Mouse (Mus musculus) lung, postnatal 4 days (tissue): Measurements from ENCODE around the gene Zfp473.
"Not testable (repeated sequence)": the region's sequence is repeated elsewhere in the genome, so short reads cannot be mapped to it uniquely, and the experiment has no call there.

Source experiments
- DNase-seq, 2 experiments: peaks; one replicate each; pipeline ENCODE4 v3.0.0; 2021

The Zfp473 gene

GRCm38 (mm10) chr7:44709881-44710280 lies 41.0 kb downstream of the Zfp473 start:
- DNase-seq: no peak

GRCm38 (mm10) chr7:44708574-44708973 lies 42.3 kb downstream of the Zfp473 start, which contains the start of gene Izumo2:
Izumo2 (plus strand) TSS chr7:44708742.
- DNase-seq: no peak

- DNase-seq: not testable (repeated sequence)
Observed at GRCm38 (mm10) chr7:44708093-44708492, 42.8 kb downstream of the Zfp473 start.

GRCm38 (mm10) chr7:44707169-44707675 lies 43.6 kb downstream of the Zfp473 start:
- DNase-seq: no peak

- no peak for DNase-seq
Observed at GRCm38 (mm10) chr7:44706322-44706721, 44.5 kb downstream of the Zfp473 start.

- no peak for DNase-seq
Observed at GRCm38 (mm10) chr7:44705086-44705485, 45.8 kb downstream of the Zfp473 start.

GRCm38 (mm10) chr7:44704363-44704762 lies 46.5 kb downstream of the Zfp473 start:
- peak in 1 of 2 experiments; percentile 59 for DNase-seq

- DNase-seq: no peak
Observed at GRCm38 (mm10) chr7:44702985-44703384, 47.9 kb downstream of the Zfp473 start.

- DNase-seq: peak; percentile 37 to 50
Observed at GRCm38 (mm10) chr7:44701921-44702320, 48.9 kb downstream of the Zfp473 start.

- no peak for DNase-seq
Observed at GRCm38 (mm10) chr7:44697980-44698379, 52.9 kb downstream of the Zfp473 start.

GRCm38 (mm10) chr7:44697191-44697710 lies 53.6 kb downstream of the Zfp473 start:
- DNase-seq: peak; percentile 76 to 87

- DNase-seq: peak in 1 of 2 experiments; percentile 48
Observed at GRCm38 (mm10) chr7:44695223-44695622, 55.6 kb downstream of the Zfp473 start.

GRCm38 (mm10) chr7:44693427-44694175 lies 57.2 kb downstream of the Zfp473 start:
- peak; percentile 32 to 39 for DNase-seq

GRCm38 (mm10) chr7:44689331-44689730 lies 61.5 kb downstream of the Zfp473 start:
- no peak for DNase-seq

GRCm38 (mm10) chr7:44688890-44689289 lies 62.0 kb downstream of the Zfp473 start:
- no peak for DNase-seq

GRCm38 (mm10) chr7:44685531-44686402 lies 65.1 kb downstream of the Zfp473 start:
- peak; percentile 80 to 87 for DNase-seq

- peak; percentile 65 to 88 for DNase-seq
Observed at GRCm38 (mm10) chr7:44683656-44684055, 67.2 kb downstream of the Zfp473 start.
